Mouse (Mus musculus) embryonic facial prominence, embryonic 13.5 days (tissue): ENCODE measurements around the gene Abhd14b. TPM values are rescaled to one million over a fixed set of nuclear protein-coding genes. Genes with fewer than 3 reads are reported as not detected.

Experiments
- ATAC-seq: fragments of 200-750 bp; cut with Nextera tagmentation; 2 replicates; pipeline ENCODE4 v1.8.0; 2017; ENCODE audit warnings: low read depth; ENCODE audit not compliant: insufficient number of reproducible peaks, insufficient read depth, low FRiP score, low TSS enrichment
- H3K27ac ChIP-seq: fragments of 300-500 bp; sonication (generic); 2 replicates; pipeline ENCODE4 v1.5.1; 2015; ENCODE audit warnings: moderate library complexity, mild to moderate bottlenecking, inconsistent platforms
- H3K27me3 ChIP-seq: fragments of 300-500 bp; sonication (generic); 2 replicates; pipeline ENCODE4 v1.6.1; 2015; ENCODE audit warnings: mild to moderate bottlenecking, inconsistent platforms
- H3K36me3 ChIP-seq: fragments of 300-500 bp; sonication (generic); 2 replicates; pipeline ENCODE4 v1.6.1; 2015; ENCODE audit warnings: mild to moderate bottlenecking, inconsistent platforms
- H3K4me1 ChIP-seq: fragments of 300-500 bp; sonication (generic); 2 replicates; pipeline ENCODE4 v1.6.1; 2015; ENCODE audit warnings: inconsistent platforms
- H3K4me2 ChIP-seq: fragments of 300-500 bp; sonication (generic); 2 replicates; pipeline ENCODE4 v1.6.1; 2015; ENCODE audit warnings: moderate library complexity, mild to moderate bottlenecking, inconsistent platforms
- H3K4me3 ChIP-seq: fragments of 300-500 bp; sonication (generic); 2 replicates; pipeline ENCODE4 v1.5.1; 2015; ENCODE audit warnings: mild to moderate bottlenecking, inconsistent platforms
- H3K9ac ChIP-seq: fragments of 300-500 bp; sonication (generic); 2 replicates; pipeline ENCODE4 v1.6.1; 2015; ENCODE audit warnings: mild to moderate bottlenecking, inconsistent platforms
- H3K9me3 ChIP-seq: fragments of 300-500 bp; sonication (generic); 2 replicates; pipeline ENCODE4 v1.6.1; 2016; ENCODE audit warnings: inconsistent platforms
- WGBS: fragments of 180-500 bp; shearing (Covaris S2); methylation state at CpG from one replicate; pipeline ENCODE4 v1.1.7; 2015; ENCODE audit warnings: mixed read lengths; 5-methylcytosine and 5-hydroxymethylcytosine counted together
- polyA plus RNA-seq: library from polyadenylated mRNA; unstranded; fragments of >200 nt; fragmentation: Nextera tagmentation; extraction: Ambion mirVana; gene quantifications from 2 replicates; pipeline ENCODE4 v1.2.1, GENCODE M21; 2015

Abhd14b gene
- polyA plus RNA-seq, 1 experiment from 2014 or later, result 21.4 TPM

- Histone ChIP-seq H3K4me1 (peaks cover 23% of the 10 kb centered on the region), H3K4me2 (no peak overlapping the region), H3K27ac (peak overlapping the region; percentile 62), H3K27me3 (no peaks in the 10 kb centered on the region), H3K9ac (no peak overlapping the region), H3K4me3 (no peak overlapping the region), H3K9me3 (no peaks in the 10 kb centered on the region), H3K36me3 (peaks cover 46% of the 10 kb centered on the region)
- 73% methylated on average over 7 of the region's 7 CpGs for WGBS
- ATAC-seq, result no peak
Measured at GRCm38 (mm10) chr9:106433389-106433788, 13.9 kb upstream of the Abhd14b start.

- Histone ChIP-seq H3K4me2 (peak overlapping the region; percentile 84; the same call in 1 of the 2 replicates), H3K4me1 (peaks cover 20% of the 10 kb centered on the region), H3K4me3 (no peak overlapping the region), H3K36me3 (peaks cover 40% of the 10 kb centered on the region), H3K9me3 (no peaks in the 10 kb centered on the region), H3K9ac (peak overlapping the region; percentile 70; the same call in 1 of the 2 replicates), H3K27ac (no peak overlapping the region), H3K27me3 (no peaks in the 10 kb centered on the region)
- WGBS, result 82% methylated on average over 9 of the region's 9 CpGs
- no peak for ATAC-seq
Measured at GRCm38 (mm10) chr9:106436566-106436965, 10.7 kb upstream of the Abhd14b start.

- Histone ChIP-seq H3K9me3 (no peaks in the 10 kb centered on the region), H3K36me3 (peaks cover 4% of the 10 kb centered on the region), H3K4me3 (no peak overlapping the region), H3K4me2 (no peak overlapping the region), H3K9ac (no peak overlapping the region), H3K27ac (no peak overlapping the region), H3K4me1 (peaks cover 29% of the 10 kb centered on the region), H3K27me3 (no peaks in the 10 kb centered on the region)
- ATAC-seq, result no peak
- WGBS, result 77% methylated on average over 5 of the region's 5 CpGs
Measured at GRCm38 (mm10) chr9:106442680-106443079, 4.6 kb upstream of the Abhd14b start.

GRCm38 (mm10) chr9:106444836-106445235 lies 2.4 kb upstream of the Abhd14b start:
- Histone ChIP-seq H3K27me3 (no peaks in the 10 kb centered on the region), H3K9me3 (no peaks in the 10 kb centered on the region), H3K9ac (no peak overlapping the region), H3K4me1 (peaks cover 40% of the 10 kb centered on the region), H3K4me2 (no peak overlapping the region), H3K27ac (no peak overlapping the region), H3K36me3 (peaks cover 4% of the 10 kb centered on the region), H3K4me3 (no peak overlapping the region)
- no peak for ATAC-seq
- WGBS, result 70% methylated on average over 4 of the region's 4 CpGs

GRCm38 (mm10) chr9:106447951-106448350 lies 692 bp downstream of the Abhd14b start:
- H3K4me1 ChIP-seq, result peaks cover 71% of the 10 kb centered on the region
- peak overlapping the region; percentile 80; the same call in 1 of the 2 replicates for H3K9ac ChIP-seq
- peak overlapping the region; percentile 56 for H3K4me3 ChIP-seq
- no peaks in the 10 kb centered on the region for H3K27me3 ChIP-seq
- H3K9me3 ChIP-seq, result no peaks in the 10 kb centered on the region
- no peak; the same call in 1 of the 2 replicates for ATAC-seq
- H3K4me2 ChIP-seq, result peak overlapping the region; percentile 89
- peak overlapping the region; percentile 81 for H3K27ac ChIP-seq
- WGBS, result 35% methylated on average over 9 of the region's 9 CpGs
- 0 out of 2 replicates have a peak, but pooled peaks cover 5% of the 10 kb centered on the region for H3K36me3 ChIP-seq

- peak overlapping the region; percentile 89 for H3K4me2 ChIP-seq
- 0 out of 2 replicates have a peak, but pooled peaks cover 5% of the 10 kb centered on the region for H3K36me3 ChIP-seq
- H3K4me3 ChIP-seq, result peak overlapping the region; percentile 56
- ATAC-seq, result no peak; the same call in 1 of the 2 replicates
- peak overlapping the region; percentile 81 for H3K27ac ChIP-seq
- under 1% methylated on average over 23 of the region's 23 CpGs for WGBS
- H3K9ac ChIP-seq, result peak overlapping the region; percentile 80
- H3K9me3 ChIP-seq, result no peaks in the 10 kb centered on the region
- H3K27me3 ChIP-seq, result no peaks in the 10 kb centered on the region
- peaks cover 75% of the 10 kb centered on the region for H3K4me1 ChIP-seq
Measured at GRCm38 (mm10) chr9:106448498-106449031, 1.3 kb downstream of the Abhd14b start.

- 89% methylated on average over 8 of the region's 8 CpGs for WGBS
- Histone ChIP-seq H3K9ac (peak overlapping the region; percentile 33; the same call in 1 of the 2 replicates), H3K27me3 (no peaks in the 10 kb centered on the region), H3K4me3 (no peak overlapping the region; the same call in 1 of the 2 replicates), H3K4me2 (peak overlapping the region; percentile 44), H3K36me3 (0 out of 2 replicates have a peak, but pooled peaks cover 5% of the 10 kb centered on the region), H3K4me1 (peaks cover 83% of the 10 kb centered on the region), H3K9me3 (no peaks in the 10 kb centered on the region), H3K27ac (peak overlapping the region; percentile 68)
- ATAC-seq, result no peak
Measured at GRCm38 (mm10) chr9:106449947-106450346, 2.7 kb downstream of the Abhd14b start.

GRCm38 (mm10) chr9:106450661-106451060 lies 3.4 kb downstream of the Abhd14b start:
- WGBS, result 7% methylated on average over 9 of the region's 9 CpGs
- peak overlapping the region; percentile 44 for H3K4me2 ChIP-seq
- H3K4me3 ChIP-seq, result peak overlapping the region; percentile 6; the same call in 1 of the 2 replicates
- H3K9me3 ChIP-seq, result no peaks in the 10 kb centered on the region
- H3K36me3 ChIP-seq, result 0 out of 2 replicates have a peak, but pooled peaks cover 5% of the 10 kb centered on the region
- peak overlapping the region; percentile 68 for H3K27ac ChIP-seq
- H3K27me3 ChIP-seq, result no peaks in the 10 kb centered on the region
- no peak for ATAC-seq
- H3K9ac ChIP-seq, result no peak overlapping the region
- peaks cover 86% of the 10 kb centered on the region for H3K4me1 ChIP-seq

GRCm38 (mm10) chr9:106451298-106451697 lies 4.0 kb downstream of the Abhd14b start:
- WGBS, result 76% methylated on average over 11 of the region's 11 CpGs
- ATAC-seq, result no peak
- 0 out of 2 replicates have a peak, but pooled peaks cover 5% of the 10 kb centered on the region for H3K36me3 ChIP-seq
- no peaks in the 10 kb centered on the region for H3K9me3 ChIP-seq
- no peak overlapping the region for H3K4me3 ChIP-seq
- no peaks in the 10 kb centered on the region for H3K27me3 ChIP-seq
- peaks cover 86% of the 10 kb centered on the region for H3K4me1 ChIP-seq
- H3K27ac ChIP-seq, result peak overlapping the region; percentile 68
- H3K4me2 ChIP-seq, result peak overlapping the region; percentile 44; the same call in 1 of the 2 replicates
- H3K9ac ChIP-seq, result 0 out of 2 replicates have a peak overlapping the region, but pooled peaks have one; percentile 1

- Histone ChIP-seq H3K27ac (peak overlapping the region; percentile 44; the same call in 1 of the 2 replicates), H3K4me2 (peak overlapping the region; percentile 97; the same call in 1 of the 2 replicates), H3K27me3 (no peaks in the 10 kb centered on the region), H3K4me1 (peaks cover 86% of the 10 kb centered on the region), H3K4me3 (no peak overlapping the region), H3K36me3 (0 out of 2 replicates have a peak, but pooled peaks cover 5% of the 10 kb centered on the region), H3K9ac (0 out of 2 replicates have a peak overlapping the region, but pooled peaks have one; percentile 11), H3K9me3 (no peaks in the 10 kb centered on the region)
- 44% methylated on average over 2 of the region's 2 CpGs for whole genome bisulfite sequencing
- ATAC-seq, result no peak
Measured at GRCm38 (mm10) chr9:106451899-106452298, 4.6 kb downstream of the Abhd14b start.

- Histone ChIP-seq H3K27ac (peak overlapping the region; percentile 44; the same call in 1 of the 2 replicates), H3K4me2 (peak overlapping the region; percentile 97), H3K27me3 (no peaks in the 10 kb centered on the region), H3K9me3 (no peaks in the 10 kb centered on the region), H3K9ac (no peak overlapping the region), H3K36me3 (0 out of 2 replicates have a peak, but pooled peaks cover 5% of the 10 kb centered on the region), H3K4me3 (peak overlapping the region; percentile 69; the same call in 1 of the 2 replicates), H3K4me1 (peaks cover 89% of the 10 kb centered on the region)
- ATAC-seq, result no peak
- WGBS, result 28% methylated on average over 6 of the region's 6 CpGs
Measured at GRCm38 (mm10) chr9:106452351-106452750, 5.1 kb downstream of the Abhd14b start.

GRCm38 (mm10) chr9:106452821-106453220 lies 5.6 kb downstream of the Abhd14b start:
- WGBS, result 0% methylated on average over 7 of the region's 7 CpGs

More at GRCm38 (mm10) chr9:106452821-106453220, 5.6 kb downstream of the Abhd14b start:
- peak overlapping the region; percentile 85; the same call in 1 of the 2 replicates for H3K9ac ChIP-seq
- no peaks in the 10 kb centered on the region for H3K9me3 ChIP-seq
- peak overlapping the region; percentile 97 for H3K4me2 ChIP-seq
- H3K4me3 ChIP-seq, result peak overlapping the region; percentile 69
- H3K36me3 ChIP-seq, result 0 out of 2 replicates have a peak, but pooled peaks cover 5% of the 10 kb centered on the region
- no peak overlapping the region; the same call in 1 of the 2 replicates for H3K27ac ChIP-seq
- H3K4me1 ChIP-seq, result peaks cover 91% of the 10 kb centered on the region
- ATAC-seq, result no peak
- no peaks in the 10 kb centered on the region for H3K27me3 ChIP-seq
